8 mouse cellular contexts compared by ENCODE assay signal in genomic region chr10:79988506-79989271, GRCm38 (mm10). TPM values are rescaled to one million over a fixed set of nuclear protein-coding genes. Genes with fewer than 3 reads are reported as not detected.
DNase-seq lines count a peak whose midpoint lies in the region; ATAC-seq and TF ChIP-seq lines count a peak whose summit lies in the region.

Cnn2 (plus strand) TSS chr10:79988584.

- no peaks in the 10 kb centered on the region; the same call in 1 of the 2 replicates for H3K79me2 ChIP-seq in liver, adult 2 months (ENCODE audit: control insufficient read depth, insufficient read depth, low read length)

- TF ChIP-seq POLR2A in liver, adult 2 months (IDR thresholded peaks at IDR 0.05; ENCODE audit: extremely low read depth, insufficient read depth, low read length) = no peak

- H3K4me1 ChIP-seq in forebrain, embryonic 16.5 days (replicated peaks; ENCODE audit: control insufficient read depth, insufficient read depth, low read length) = peaks cover 17% of the 10 kb centered on the region
- peaks cover 15% of the 10 kb centered on the region for H3K4me1 ChIP-seq in hindbrain, embryonic 14.5 days (replicated peaks; ENCODE audit: control insufficient read depth, insufficient read depth, low read length)
- peaks cover 12% of the 10 kb centered on the region for H3K4me1 ChIP-seq in liver, adult 2 months (ENCODE audit: control insufficient read depth, insufficient read depth, low read length)
- H3K4me1 ChIP-seq in midbrain, postnatal 0 days (ENCODE audit: insufficient read depth, low read length) = 0 out of 2 replicates have a peak, but pooled peaks cover 2% of the 10 kb centered on the region

- H3K27ac ChIP-seq in forebrain, embryonic 16.5 days (ENCODE audit: low read length) = no peak within 1 kb of the TSS
- H3K27ac ChIP-seq in hindbrain, embryonic 14.5 days = no peak within 1 kb of the TSS; the same call in 1 of the 2 replicates
- H3K27ac ChIP-seq in liver, adult 2 months (replicated peaks; ENCODE audit: insufficient read depth, low read depth, low read length) = peak within 1 kb of the TSS; percentile 47
- no peak within 1 kb of the TSS for H3K27ac ChIP-seq in midbrain, postnatal 0 days (ENCODE audit: low read depth, low read length)

- H3K27me3 ChIP-seq in forebrain, embryonic 16.5 days (replicated peaks; ENCODE audit: control insufficient read depth, insufficient read depth, low read length) = peaks cover 38% of the 10 kb centered on the region
- H3K27me3 ChIP-seq in hindbrain, embryonic 14.5 days (ENCODE audit: control insufficient read depth, insufficient read depth, low read length) = peaks cover 43% of the 10 kb centered on the region
- H3K27me3 ChIP-seq in liver, adult 2 months (ENCODE audit: control insufficient read depth, insufficient read depth, low read length) = 0 out of 2 replicates have a peak, but pooled peaks cover 2% of the 10 kb centered on the region
- H3K27me3 ChIP-seq in midbrain, postnatal 0 days (ENCODE audit: insufficient read depth, low read length) = peaks cover 24% of the 10 kb centered on the region

- no peaks in the 10 kb centered on the region for H3K36me3 ChIP-seq in forebrain, embryonic 16.5 days (ENCODE audit: control insufficient read depth, insufficient read depth)
- H3K36me3 ChIP-seq in hindbrain, embryonic 14.5 days (replicated peaks; ENCODE audit: control insufficient read depth, insufficient read depth) = no peaks in the 10 kb centered on the region
- no peaks in the 10 kb centered on the region for H3K36me3 ChIP-seq in liver, adult 2 months (ENCODE audit: control insufficient read depth, insufficient read depth, low read length)
- H3K36me3 ChIP-seq in midbrain, postnatal 0 days (ENCODE audit: insufficient read depth, low read length) = no peaks in the 10 kb centered on the region

- peak within 1 kb of the TSS; percentile 48 for H3K4me3 ChIP-seq in forebrain, embryonic 16.5 days (replicated peaks; ENCODE audit: low read length)
- peak within 1 kb of the TSS; percentile 40 for H3K4me3 ChIP-seq in hindbrain, embryonic 14.5 days (replicated peaks; ENCODE audit: low read length)
- peak within 1 kb of the TSS; percentile 62 for H3K4me3 ChIP-seq in liver, adult 2 months (ENCODE audit: insufficient read depth, low read depth, low read length)
- peak within 1 kb of the TSS; percentile 46 for H3K4me3 ChIP-seq in midbrain, postnatal 0 days (ENCODE audit: low read depth, low read length)

- WGBS in forebrain, embryonic 16.5 days = 1% methylated on average over 59 of the region's 59 CpGs
- 1% methylated on average over 56 of the region's 59 CpGs for WGBS in hindbrain, embryonic 14.5 days
- 3% methylated on average over 59 of the region's 59 CpGs for WGBS in liver, adult 2 months
- 1% methylated on average over 52 of the region's 59 CpGs for WGBS in midbrain, postnatal 0 days

- DNase-seq in B cell, adult 2 months = peak; percentile 64 to 68
- DNase-seq in adrenal gland, postnatal 10 days = peak; percentile 72
- no peak for DNase-seq in hindbrain, embryonic 14.5 days (ENCODE audit: low spot score)
- DNase-seq in liver, adult 2 months (ENCODE audit: extremely low read depth, low read depth, low spot score) = no peak
- no peak for DNase-seq in midbrain, postnatal 0 days (ENCODE audit: low spot score)
- peak; percentile 63 for DNase-seq in thymus, postnatal 0 days (ENCODE audit: low spot score)
- no peak for DNase-seq in cerebellum, postnatal 4 days (ENCODE audit: low spot score in 2 of 2)

- peak within 1 kb of the TSS; percentile 61 for H3K4me2 ChIP-seq in forebrain, embryonic 16.5 days (ENCODE audit: low read length)
- H3K4me2 ChIP-seq in hindbrain, embryonic 14.5 days (replicated peaks) = peak within 1 kb of the TSS; percentile 92
- peak within 1 kb of the TSS; percentile 75 for H3K4me2 ChIP-seq in midbrain, postnatal 0 days (ENCODE audit: low read depth, low read length, poor library complexity, severe bottlenecking)

- H3K9me3 ChIP-seq in forebrain, embryonic 16.5 days (ENCODE audit: control insufficient read depth, low read length) = peaks cover 5% of the 10 kb centered on the region; the same call in 1 of the 2 replicates
- H3K9me3 ChIP-seq in hindbrain, embryonic 14.5 days (ENCODE audit: control insufficient read depth, low read length) = peaks cover 11% of the 10 kb centered on the region; the same call in 1 of the 2 replicates
- H3K9me3 ChIP-seq in midbrain, postnatal 0 days (ENCODE audit: low read length) = no peaks in the 10 kb centered on the region

- TF ChIP-seq CTCF in liver, adult 2 months (IDR thresholded peaks at IDR 0.05; ENCODE audit: low read depth, low read length) = no peak
- TF ChIP-seq CTCF in midbrain, postnatal 0 days (IDR thresholded peaks at IDR 0.05) = no peak

- H3K9ac ChIP-seq in forebrain, embryonic 16.5 days (replicated peaks; ENCODE audit: low read depth, low read length) = peak within 1 kb of the TSS; percentile 47
- H3K9ac ChIP-seq in hindbrain, embryonic 14.5 days = peak within 1 kb of the TSS; percentile 52
- peak within 1 kb of the TSS; percentile 47 for H3K9ac ChIP-seq in liver, adult 2 months (ENCODE audit: low read depth, low read length)
- H3K9ac ChIP-seq in midbrain, postnatal 0 days (replicated peaks; ENCODE audit: low read length, poor library complexity, severe bottlenecking) = peak within 1 kb of the TSS; percentile 60

- ATAC-seq in forebrain, embryonic 16.5 days = no peak
- no peak for ATAC-seq in hindbrain, embryonic 14.5 days (ENCODE audit: low FRiP score)
- no peak for ATAC-seq in midbrain, postnatal 0 days (ENCODE audit: low FRiP score)

RNA-seq across cellular contexts. Expression of gene Cnn2, which starts in this region (rescaled TPM):
- total RNA-seq in adrenal gland, postnatal 10 days (2021) = 10 to 100 TPM; 46.8 to 57.8 TPM
- 30.5 and 31.3 TPM in 2 replicates for polyA plus RNA-seq in forebrain, embryonic 16.5 days (2015; fragmentation: Nextera tagmentation; extraction: Ambion mirVana)
- polyA plus RNA-seq in hindbrain, embryonic 14.5 days (2014; fragmentation: Nextera tagmentation; extraction: Ambion mirVana) = 28.4 and 37.6 TPM in 2 replicates
- total RNA-seq in liver, adult 2 months (2014; rRNA removed) = 5.2 and 6.4 TPM in 2 replicates
- 6.9 and 9.8 TPM in 2 replicates for polyA plus RNA-seq in liver, adult 2 months (2012; rRNA removed)
- total RNA-seq in midbrain, postnatal 0 days (2014; rRNA removed) = 14.8 and 19.5 TPM in 2 replicates
- 12.6 and 12.8 TPM in 2 replicates for polyA plus RNA-seq in midbrain, postnatal 0 days (2015; fragmentation: Nextera tagmentation; extraction: Ambion mirVana)
- polyA plus RNA-seq in thymus, postnatal 0 days (2015; fragmentation: Nextera tagmentation; extraction: Ambion mirVana) = 137 and 152 TPM in 2 replicates

Comparison
In these comparisons a context has a peak if more than half of its experiments do, and no peak if none do; other contexts are left out.
1. DNase-seq: peak in B cell, adult 2 months (2 of 2), adrenal gland, postnatal 10 days (single experiment) and thymus, postnatal 0 days (single experiment); none in hindbrain, embryonic 14.5 days (single experiment), liver, adult 2 months (single experiment), midbrain, postnatal 0 days (single experiment) and cerebellum, postnatal 4 days (0 of 2).
2. Peak in every context shown above with its lines, with median percentiles within 50 percentile points of each other: H3K4me2 ChIP-seq, H3K4me3 ChIP-seq and H3K9ac ChIP-seq.